Mouse (Mus musculus): ENCODE measurements around the gene Zfp462.

DNA sequence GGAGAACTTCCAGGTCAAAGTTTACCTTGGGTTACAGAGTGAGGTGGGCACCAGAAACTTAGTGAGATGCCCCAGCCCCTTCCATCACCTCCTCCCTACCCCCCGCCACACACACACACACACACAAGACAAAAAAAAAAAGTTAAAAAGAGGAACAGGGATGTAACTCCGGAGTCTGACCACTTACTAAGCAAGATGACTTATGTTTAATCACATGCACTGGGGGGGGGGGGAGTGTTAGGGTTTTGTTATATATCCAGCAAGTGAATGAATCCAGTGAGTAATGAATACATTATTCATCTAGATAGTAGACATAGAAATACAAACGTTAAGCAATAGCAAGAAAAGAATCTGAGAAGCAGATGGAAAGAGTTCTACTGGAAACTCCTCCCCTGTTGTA lies 157.5 kb downstream of the Zfp462 start:
- TF ChIP-seq POLR2A (IDR thresholded peaks at IDR 0.05; ENCODE audit: insufficient read depth, low read depth, low read length) (no peak), CTCF (IDR thresholded peaks at IDR 0.05) (no peak), EP300 (IDR thresholded peaks at IDR 0.05; ENCODE audit: insufficient read depth, low read depth, low read length) (no peak)
